Mouse (Mus musculus) heart, embryonic 14.5 days (tissue): ENCODE measurements around the gene Tcf20. TPM values are rescaled to one million over a fixed set of nuclear protein-coding genes. Genes with fewer than 3 reads are reported as not detected.

ENCODE experiments used
- ATAC-seq: fragments of 200-750 bp; cut with Nextera tagmentation; 2 replicates; pipeline ENCODE4 v1.8.0; 2017; ENCODE audit warnings: low read depth, moderate TSS enrichment; ENCODE audit not compliant: insufficient number of reproducible peaks, insufficient read depth, low FRiP score
- H3K27ac ChIP-seq, 2 experiments: fragments of 200-500 bp in 1 of 2; fragments of 300-500 bp in 1 of 2; sonication (generic) in 1 of 2; replicated peaks in 1 of 2; 2 replicates each; pipeline ENCODE4 v1.5.1; 2012 to 2014; ENCODE audit warnings: low read depth in 2 of 2, low read length in 2 of 2, control low read depth in 1 of 2, mild to moderate bottlenecking in 1 of 2, mixed read lengths in 1 of 2; ENCODE audit not compliant: control insufficient read depth in 1 of 2, insufficient read depth in 1 of 2
- H3K27me3 ChIP-seq: fragments of 300-500 bp; sonication (generic); 2 replicates; pipeline ENCODE4 v1.6.1; 2014; ENCODE audit warnings: mild to moderate bottlenecking, low read length, control low read depth; ENCODE audit not compliant: control insufficient read depth, insufficient read depth
- H3K36me3 ChIP-seq: fragments of 300-500 bp; sonication (generic); 2 replicates; pipeline ENCODE4 v1.6.1; 2014; ENCODE audit warnings: mild to moderate bottlenecking, control low read depth, low read length, mixed read lengths; ENCODE audit not compliant: control insufficient read depth, insufficient read depth
- H3K4me1 ChIP-seq, 2 experiments: fragments of 200-500 bp in 1 of 2; fragments of 300-500 bp in 1 of 2; sonication (generic) in 1 of 2; 2 replicates each; pipeline ENCODE4 v1.6.1; 2012 to 2014; ENCODE audit warnings: low read length in 2 of 2, control low read depth in 1 of 2, mixed read lengths in 1 of 2; ENCODE audit not compliant: control insufficient read depth in 2 of 2, insufficient read depth in 2 of 2
- H3K4me2 ChIP-seq: fragments of 300-500 bp; sonication (generic); 2 replicates; pipeline ENCODE4 v1.6.1; 2014; ENCODE audit warnings: mild to moderate bottlenecking, low read length
- H3K4me3 ChIP-seq, 2 experiments: fragments of 200-500 bp in 1 of 2; fragments of 300-500 bp in 1 of 2; sonication (generic) in 1 of 2; 2 replicates each; pipeline ENCODE4 v1.5.1; 2012 to 2014; ENCODE audit warnings: low read length in 2 of 2, mild to moderate bottlenecking in 2 of 2, control low read depth in 1 of 2, low read depth in 1 of 2, moderate library complexity in 1 of 2; ENCODE audit not compliant: control insufficient read depth in 1 of 2, insufficient read depth in 1 of 2
- H3K9ac ChIP-seq: fragments of 300-500 bp; sonication (generic); 2 replicates; pipeline ENCODE4 v1.6.1; 2014; ENCODE audit warnings: mild to moderate bottlenecking, low read length
- H3K9me3 ChIP-seq: fragments of 300-500 bp; sonication (generic); 2 replicates; pipeline ENCODE4 v1.6.1; 2016; ENCODE audit warnings: low read length, control low read depth; ENCODE audit not compliant: control insufficient read depth
- WGBS: fragments of 180-500 bp; shearing (Covaris S2); extraction: QIAGEN DNeasy Blood & Tissue Kit; methylation state at CpG from one replicate; pipeline ENCODE4 v1.1.7; 2014; 5-methylcytosine and 5-hydroxymethylcytosine counted together
- microRNA-seq: library from miRNA; unstranded; fragments of <30 nt; microRNA quantifications from one replicate; pipeline ENCODE4, GENCODE M21; 2016
- polyA plus RNA-seq: library from polyadenylated mRNA; unstranded; fragments of >200 nt; fragmentation: Nextera tagmentation; extraction: Ambion mirVana; gene quantifications from 2 replicates; pipeline ENCODE4 v1.2.1, GENCODE M21; 2014

Tcf20 gene
- polyA plus RNA-seq, 1 experiment from 2014 or later, result 7.2 TPM

DNA sequence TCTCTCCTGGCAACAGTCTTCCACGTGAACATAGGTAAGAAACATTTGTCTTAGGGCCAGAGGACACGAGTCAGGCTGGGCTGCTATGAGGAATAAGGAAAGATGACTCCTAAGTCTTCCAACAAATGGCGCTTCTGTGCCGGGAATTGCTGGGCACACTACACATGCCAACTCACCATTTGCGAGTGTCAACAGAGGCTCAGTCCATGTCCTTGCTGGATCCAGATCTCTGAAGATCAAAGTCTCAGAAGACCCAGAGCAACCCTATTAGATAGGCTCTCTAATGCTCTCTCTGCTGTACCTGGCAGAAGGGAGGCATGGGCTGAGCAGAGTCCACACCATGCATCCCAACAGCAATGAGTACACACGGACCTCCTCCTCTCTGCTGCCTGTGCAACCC, 222.8 kb downstream of the Tcf20 start:
- no peaks in the 10 kb centered on the region for H3K4me1 ChIP-seq
- no peak for ATAC-seq
- 70% methylated on average over 6 of the region's 6 CpGs for WGBS
- no peaks in the 10 kb centered on the region for H3K27me3 ChIP-seq
- H3K27ac ChIP-seq, result no peak overlapping the region
- no peak overlapping the region for H3K9ac ChIP-seq
- H3K4me2 ChIP-seq, result no peak overlapping the region
- no peaks in the 10 kb centered on the region for H3K36me3 ChIP-seq
- no peaks in the 10 kb centered on the region for H3K9me3 ChIP-seq
- H3K4me3 ChIP-seq, result no peak overlapping the region

- Histone ChIP-seq H3K27me3 (no peaks in the 10 kb centered on the region), H3K9ac (no peak within 1 kb of the TSS), H3K4me3 (no peak within 1 kb of the TSS), H3K4me2 (no peak within 1 kb of the TSS), H3K27ac (no peak within 1 kb of the TSS), H3K4me1 (no peaks in the 10 kb centered on the region), H3K36me3 (no peaks in the 10 kb centered on the region), H3K9me3 (no peaks in the 10 kb centered on the region)
- 88% methylated on average over 9 of the region's 9 CpGs for WGBS
- ATAC-seq, result no peak
Measured at GRCm38 (mm10) chr15:82763631-82764420, 223.8 kb downstream of the Tcf20 start, which contains the start of gene Cyp2d40. Gene Cyp2d40 (minus strand): TSS chr15:82764183.

Small RNA genes within 50 kb of the gene (microRNA-seq; reads per million reads assigned to microRNA genes)
- gene Gm27618 (not detected), gene Mir3080 (8.1 reads per million, percentile 20 among the genes with 10 or more reads in this experiment)

Other genes with a start within 250 kb of the Tcf20 start
- not detected in 2 replicates for gene Cyp2d40, start 223.7 kb downstream of the Tcf20 start, polyA plus RNA-seq
- gene Cyp2d26, start 193.6 kb downstream of the Tcf20 start, polyA plus RNA-seq, result not detected in 2 replicates
- gene Nfam1, start 45.4 kb upstream of the Tcf20 start, polyA plus RNA-seq, result 1.9 and 2.6 TPM in 2 replicates
- gene Serhl, start 101.6 kb upstream of the Tcf20 start, polyA plus RNA-seq, result 63.9 and 80.1 TPM in 2 replicates
- gene Rrp7a, start 134.9 kb upstream of the Tcf20 start, polyA plus RNA-seq, result 33.7 and 33.9 TPM in 2 replicates
- 76.9 and 79.2 TPM in 2 replicates for gene Poldip3, start 161.5 kb upstream of the Tcf20 start, polyA plus RNA-seq
- 161 and 163 TPM in 2 replicates for gene Cyb5r3, start 184.7 kb upstream of the Tcf20 start, polyA plus RNA-seq